Mouse (Mus musculus) left cerebral cortex, postnatal 4 days (tissue): ENCODE measurements around the gene Slc39a2. TPM values are rescaled to one million over a fixed set of nuclear protein-coding genes. Genes with fewer than 3 reads are reported as not detected.
"Not testable (repeated sequence)": the region's sequence is repeated elsewhere in the genome, so short reads cannot be mapped to it uniquely, and the experiment has no call there.

Experiments used
- DNase-seq: peaks from one replicate; pipeline ENCODE4 v3.0.0-alpha.2; 2022
- intact Hi-C: fragments of 180-260 bp; cut with DNase I; formaldehyde crosslinking; loops from one replicate; pipeline ENCODE4 v1.15.1; 2025
- total RNA-seq, 2 experiments: library from RNA; stranded (reverse); gene quantifications; 2 replicates each; pipeline ENCODE4 v1.2.3; 2021

Gene Slc39a2
- total RNA-seq, 2 experiments from 2014 or later, result 4.8 to 5.4 TPM

- intact Hi-C loops, result no loop called here
- no peak for DNase-seq
These were observed 6.7 kb downstream of the Slc39a2 start for GRCm38 (mm10) chr14:51899351-51899750.

GRCm38 (mm10) chr14:51902806-51903710 is 10.4 kb downstream of the Slc39a2 start:
- peak; percentile 87 for DNase-seq
- intact Hi-C loops, result no loop called here

- no peak for DNase-seq
- intact Hi-C loops, result no loop called here
These were observed 11.1 kb downstream of the Slc39a2 start for GRCm38 (mm10) chr14:51903782-51904181.

GRCm38 (mm10) chr14:51904706-51905105 is 12.0 kb downstream of the Slc39a2 start:
- no peak for DNase-seq
- intact Hi-C loops, result no loop called here

GRCm38 (mm10) chr14:51906102-51906501 is 13.4 kb downstream of the Slc39a2 start:
- DNase-seq, result no peak
- intact Hi-C loops, result no loop called here

GRCm38 (mm10) chr14:51911301-51911700 is 18.6 kb downstream of the Slc39a2 start:
- no peak for DNase-seq
- intact Hi-C loops, result no loop called here

- DNase-seq, result no peak
These were observed 19.8 kb downstream of the Slc39a2 start for GRCm38 (mm10) chr14:51912391-51913061.

GRCm38 (mm10) chr14:51913062-51913959 is 20.6 kb downstream of the Slc39a2 start:
- peak; percentile 72 for DNase-seq
- intact Hi-C loops, result no loop called here

More at GRCm38 (mm10) chr14:51912391-51913061, 19.8 kb downstream of the Slc39a2 start:
- intact Hi-C loops, result no loop called here

GRCm38 (mm10) chr14:51913960-51914762 is 21.5 kb downstream of the Slc39a2 start, which contains the start of gene Ndrg2:
TSS of gene Ndrg2 (minus strand) at chr14:51914158.
- DNase-seq, result peak; percentile 88
- intact Hi-C loops, result no loop called here

GRCm38 (mm10) chr14:51915030-51915429 is 22.3 kb downstream of the Slc39a2 start:
- no peak for DNase-seq
- intact Hi-C loops, result no loop called here

GRCm38 (mm10) chr14:51916539-51916938 is 23.9 kb downstream of the Slc39a2 start:
- intact Hi-C loops, result no loop called here

GRCm38 (mm10) chr14:51918125-51918524 is 25.4 kb downstream of the Slc39a2 start, which contains the start of gene Tppp2:
TSS of gene Tppp2 (plus strand) at chr14:51918425.
- DNase-seq, result no peak
- intact Hi-C loops, result no loop called here

More at GRCm38 (mm10) chr14:51916539-51916938, 23.9 kb downstream of the Slc39a2 start:
- no peak for DNase-seq

GRCm38 (mm10) chr14:51918966-51919365 is 26.3 kb downstream of the Slc39a2 start:
- no peak for DNase-seq
- intact Hi-C loops, result no loop called here

- intact Hi-C loops, result no loop called here
- peak; percentile 74 for DNase-seq
These were observed 29.3 kb downstream of the Slc39a2 start for GRCm38 (mm10) chr14:51921759-51922570.

GRCm38 (mm10) chr14:51922571-51922865 is 29.8 kb downstream of the Slc39a2 start, which contains the start of gene Rnase13:
TSS of gene Rnase13 (minus strand) at chr14:51922773.
- DNase-seq, result peak; percentile 60
- intact Hi-C loops, result no loop called here

- no peak for DNase-seq
- intact Hi-C loops, result no loop called here
These were observed 30.2 kb downstream of the Slc39a2 start for GRCm38 (mm10) chr14:51922910-51923309.

GRCm38 (mm10) chr14:51923492-51923891 is 30.8 kb downstream of the Slc39a2 start:
- intact Hi-C loops, result no loop called here
- no peak for DNase-seq

- DNase-seq, intact Hi-C loops: not testable (repeated sequence)
These were observed 34.2 kb downstream of the Slc39a2 start for GRCm38 (mm10) chr14:51926930-51927329.
